Mouse (Mus musculus) embryo, embryonic 9.5 days (tissue): ENCODE measurements around the gene Gm13694.

ENCODE experiments used
- DNase-seq: peaks from one replicate; pipeline ENCODE4 v3.0.0-alpha.2; 2017; ENCODE audit errors: extremely low spot score

Gm13694 gene

GRCm38 (mm10) chr2:84025217-84025616 lies 46.5 kb downstream of the Gm13694 start:
- DNase-seq: no peak
